Mouse (Mus musculus) adrenal gland, postnatal 14 days (tissue): ENCODE data around the gene Triobp. TPM values are rescaled to one million over a fixed set of nuclear protein-coding genes. Genes with fewer than 3 reads are reported as not detected.
"Not testable (repeated sequence)": the region's sequence is repeated elsewhere in the genome, so short reads cannot be mapped to it uniquely, and the experiment has no call there.

ENCODE experiments used
- DNase-seq: peaks from one replicate; pipeline ENCODE4 v3.0.0; 2021; ENCODE audit warnings: mixed read lengths
- total RNA-seq: library from RNA; stranded (reverse); gene quantifications from 2 replicates; pipeline ENCODE4 v1.2.3, GENCODE M21; 2021

Triobp gene
- total RNA-seq, 1 experiment from 2014 or later = 82.2 TPM

DNA sequence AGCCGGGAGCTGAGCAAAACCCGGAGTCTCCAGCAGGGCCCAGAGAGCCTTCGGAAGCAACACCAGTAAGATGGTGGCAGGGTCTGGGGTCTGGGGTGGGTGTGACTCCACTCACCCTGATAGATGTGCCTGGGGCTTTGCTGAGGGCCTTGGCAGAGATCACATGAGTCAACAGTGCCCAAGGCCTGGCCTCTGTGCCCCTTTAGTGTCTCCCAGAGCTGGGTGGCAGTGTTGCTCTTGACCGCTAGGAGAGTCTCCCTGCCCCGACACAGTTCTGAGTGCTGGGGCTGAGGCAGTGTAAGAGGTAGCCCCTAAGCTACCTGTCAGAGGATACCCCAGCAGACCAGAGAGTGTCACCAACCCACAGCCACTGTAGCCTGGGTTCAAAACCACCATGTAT is 54.0 kb downstream of the Triobp start:
- DNase-seq = peak; percentile 44

DNA sequence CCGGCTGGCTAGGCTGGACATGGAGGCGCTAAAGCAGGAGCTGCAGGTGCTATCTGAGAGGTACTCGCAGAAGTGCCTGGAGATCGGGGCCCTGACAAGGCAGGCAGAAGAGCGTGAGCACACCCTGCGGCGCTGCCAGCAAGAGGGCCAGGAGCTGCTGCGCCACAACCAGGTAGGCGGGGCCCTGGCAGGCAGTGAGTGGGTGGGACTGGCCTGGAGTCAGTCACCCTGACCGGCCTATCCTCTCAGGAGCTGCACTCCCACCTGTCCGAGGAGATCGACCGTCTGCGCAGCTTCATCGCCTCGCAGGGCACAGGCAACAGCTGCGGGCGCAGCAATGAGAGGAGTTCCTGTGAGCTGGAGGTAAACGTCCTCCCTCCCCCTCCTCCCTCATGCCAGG is 54.5 kb downstream of the Triobp start:
- DNase-seq = peak; percentile 84

DNA sequence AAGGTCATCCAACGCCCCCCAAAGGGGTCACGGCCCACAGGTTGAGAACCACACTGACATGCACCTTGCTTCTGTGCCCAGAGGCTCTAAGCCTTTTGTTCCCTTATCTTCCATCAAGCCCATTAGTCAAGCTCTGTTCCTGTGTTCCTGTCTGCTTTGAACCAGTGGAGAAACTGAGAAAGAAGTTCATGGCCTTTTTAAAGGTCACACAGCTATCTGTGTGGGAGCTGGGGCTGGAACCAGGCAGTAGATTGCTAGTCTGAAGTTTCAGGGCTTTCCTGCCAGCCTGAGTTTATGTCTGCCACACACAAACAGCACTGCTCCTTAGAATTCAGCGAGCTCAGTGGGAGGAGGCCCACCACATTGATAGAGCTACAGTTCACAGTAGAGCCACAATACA is 55.6 kb downstream of the Triobp start:
- DNase-seq = peak; percentile 26

DNA sequence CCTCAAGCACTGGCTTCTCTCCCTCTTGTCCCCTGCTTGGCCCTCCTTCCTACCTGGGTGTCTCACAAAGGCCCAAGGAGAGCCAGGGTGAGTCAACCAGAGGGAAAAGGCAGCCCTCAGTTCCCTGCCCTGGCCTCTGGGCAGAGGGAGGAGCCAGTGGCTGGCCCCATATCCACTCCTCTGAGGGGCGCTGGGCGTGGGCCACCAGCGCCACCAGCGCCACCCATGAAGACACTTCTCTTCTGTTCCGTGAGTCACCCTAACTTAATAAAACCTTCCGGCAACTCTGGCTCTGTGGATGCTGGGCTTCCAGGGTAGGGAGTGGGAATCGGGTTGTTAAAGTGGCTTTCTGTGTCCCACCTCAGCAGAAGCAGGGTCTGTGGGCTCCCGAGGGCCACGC is 58.1 kb downstream of the Triobp start:
- DNase-seq = peak; percentile 42

DNA sequence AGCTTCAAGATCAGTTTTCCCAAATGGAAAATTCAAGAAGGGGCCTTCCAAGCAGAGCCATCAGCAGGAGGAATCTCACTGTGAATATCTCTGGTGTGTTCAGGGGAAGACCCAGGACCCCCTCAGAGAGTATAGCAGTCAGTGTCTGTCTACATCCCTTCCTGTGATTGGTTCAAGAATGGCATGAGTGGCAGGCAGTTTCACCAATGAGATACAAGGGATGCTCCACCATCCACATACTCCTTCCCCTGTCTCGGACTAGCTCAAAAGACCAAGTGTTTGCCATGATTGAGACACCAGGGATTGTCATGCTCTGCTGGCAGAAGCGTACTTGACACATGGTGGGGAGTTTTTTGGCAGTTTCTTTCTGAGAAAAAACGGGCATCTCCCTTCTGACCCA is 59.1 kb downstream of the Triobp start:
- no peak for DNase-seq

DNA sequence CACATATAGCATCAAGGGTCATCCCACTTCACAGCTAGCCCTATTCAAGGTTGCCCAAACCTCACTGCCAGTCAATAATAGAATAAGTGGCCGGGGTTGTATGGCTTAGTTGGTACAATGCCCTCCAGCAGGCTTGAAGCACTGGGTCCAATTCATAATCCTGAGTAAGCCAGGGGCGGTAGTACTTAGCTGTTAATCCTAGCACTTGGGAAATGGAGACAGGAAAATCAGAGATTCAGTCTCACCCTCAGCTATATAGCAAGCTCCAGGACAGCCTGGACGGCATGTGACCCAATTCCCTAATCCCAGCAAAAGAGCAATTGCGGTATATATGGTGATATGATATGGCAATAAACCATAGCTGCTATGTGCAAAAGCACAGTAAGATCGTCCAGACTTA is 59.5 kb downstream of the Triobp start:
- no peak for DNase-seq

DNA sequence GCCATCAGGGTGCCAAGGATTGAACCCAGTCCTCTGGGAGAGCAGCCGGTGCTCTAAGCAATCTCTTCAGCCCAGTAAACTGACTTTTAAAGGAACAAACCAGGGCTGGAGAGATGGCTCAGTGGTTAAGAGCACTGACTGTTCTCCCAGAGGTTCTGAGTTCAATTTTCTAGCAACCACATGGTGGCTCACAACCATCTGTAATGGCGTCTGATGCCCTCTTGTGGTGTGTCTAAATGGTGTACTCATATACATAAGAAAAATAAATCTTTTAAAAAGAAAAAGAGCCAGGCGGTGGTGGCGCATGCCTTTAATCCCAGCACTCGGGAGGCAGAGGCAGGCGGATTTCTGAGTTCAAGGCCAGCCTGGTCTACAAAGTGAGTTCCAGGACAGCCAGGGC is 60.3 kb downstream of the Triobp start:
- not testable (repeated sequence) for DNase-seq

DNA sequence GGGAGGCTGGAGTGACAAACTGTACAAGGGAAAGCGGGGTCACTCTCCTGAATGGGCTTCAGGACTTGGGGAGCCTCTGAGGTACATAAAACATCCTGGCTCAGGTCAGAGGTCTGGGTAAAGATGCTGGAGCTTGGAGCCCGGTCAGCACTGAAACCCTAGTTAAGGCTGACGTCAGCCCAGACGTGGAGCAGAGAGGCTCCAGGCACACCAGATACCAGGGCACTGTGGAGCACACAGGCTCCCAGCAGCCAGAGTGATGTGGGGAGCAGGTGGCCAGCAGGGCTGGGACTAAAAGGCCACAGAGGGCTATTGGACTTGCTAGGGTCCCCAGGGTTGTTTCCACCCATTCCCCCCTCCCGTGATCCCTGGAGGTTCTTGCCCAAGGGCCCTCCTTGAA is 62.2 kb downstream of the Triobp start:
- no peak for DNase-seq

DNA sequence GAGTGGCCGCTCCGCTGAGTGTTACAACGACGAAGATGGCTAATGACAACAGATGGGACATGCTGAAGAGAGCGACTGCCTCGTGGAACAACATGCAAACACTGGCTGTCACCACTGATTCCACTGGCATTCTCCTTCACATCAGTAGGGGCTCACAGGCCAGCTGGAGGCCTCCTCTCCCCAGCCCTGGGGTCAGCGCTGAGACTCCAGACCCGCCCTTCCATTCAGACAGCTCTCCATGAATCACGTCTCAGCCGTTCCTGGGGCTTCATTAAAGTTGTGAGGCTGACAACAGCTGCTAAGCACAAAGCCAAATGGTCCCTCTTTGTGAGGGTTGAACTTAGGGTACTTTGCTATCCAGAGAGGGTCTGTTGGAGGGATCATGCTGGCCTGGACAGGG is 64.0 kb downstream of the Triobp start:
- no peak for DNase-seq

DNA sequence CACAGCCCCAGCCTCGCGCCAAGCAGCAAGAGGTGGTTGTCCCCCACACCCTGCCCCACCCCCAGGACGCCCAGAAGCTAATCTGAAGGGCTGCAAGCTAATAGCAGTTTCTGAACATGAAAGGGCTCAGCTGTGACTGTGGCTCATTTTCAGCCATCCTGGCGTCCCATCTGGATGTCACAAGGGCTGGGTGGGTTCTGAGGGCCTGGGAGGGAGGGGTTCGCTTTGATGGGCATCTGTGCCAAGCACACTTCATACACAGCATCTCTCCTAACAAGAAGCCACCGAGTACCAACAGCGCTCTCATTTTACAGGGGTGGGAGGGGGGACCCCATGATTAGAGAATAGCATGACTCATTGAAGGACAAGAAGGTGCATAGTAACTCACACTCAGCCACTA is 65.9 kb downstream of the Triobp start:
- no peak for DNase-seq

DNA sequence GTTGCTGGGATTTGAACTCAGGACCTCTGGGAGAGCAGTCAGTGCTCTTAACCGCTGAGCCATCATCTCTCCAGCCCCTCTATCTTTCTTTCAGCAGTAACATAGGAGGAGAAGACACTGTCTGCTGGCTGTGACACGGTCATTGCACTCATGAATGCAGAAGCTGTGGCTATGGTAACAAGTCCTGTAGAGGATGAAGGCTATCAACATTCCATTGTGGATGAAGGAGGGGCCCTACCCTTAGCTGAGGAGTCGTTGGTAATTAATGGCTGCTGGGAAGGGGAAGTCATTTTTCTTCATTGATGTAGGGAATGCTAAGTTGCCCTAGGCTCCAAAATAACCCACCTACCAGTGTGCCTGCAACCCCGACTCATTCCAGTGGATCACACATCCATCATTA is 70.7 kb downstream of the Triobp start:
- DNase-seq = no peak

DNA sequence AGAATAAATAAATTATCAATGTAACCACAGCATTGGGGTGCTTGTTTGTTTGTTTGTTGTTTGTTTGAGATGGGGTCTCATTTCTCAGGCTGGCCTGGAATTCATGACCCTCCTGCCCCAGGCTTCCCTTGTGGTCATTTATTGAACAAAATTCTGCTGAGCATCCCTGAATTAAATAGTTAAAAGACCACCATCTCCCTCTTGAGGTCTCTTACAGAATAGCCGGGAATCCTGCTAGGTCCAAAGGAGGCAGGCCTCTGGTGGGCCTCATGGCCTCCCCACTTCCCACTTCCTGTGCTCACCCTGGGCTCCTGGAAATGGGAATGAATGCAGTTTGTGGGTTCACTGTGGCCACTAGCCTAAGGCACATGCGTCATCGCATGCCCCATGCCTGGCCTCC is 71.4 kb downstream of the Triobp start:
- DNase-seq = no peak

DNA sequence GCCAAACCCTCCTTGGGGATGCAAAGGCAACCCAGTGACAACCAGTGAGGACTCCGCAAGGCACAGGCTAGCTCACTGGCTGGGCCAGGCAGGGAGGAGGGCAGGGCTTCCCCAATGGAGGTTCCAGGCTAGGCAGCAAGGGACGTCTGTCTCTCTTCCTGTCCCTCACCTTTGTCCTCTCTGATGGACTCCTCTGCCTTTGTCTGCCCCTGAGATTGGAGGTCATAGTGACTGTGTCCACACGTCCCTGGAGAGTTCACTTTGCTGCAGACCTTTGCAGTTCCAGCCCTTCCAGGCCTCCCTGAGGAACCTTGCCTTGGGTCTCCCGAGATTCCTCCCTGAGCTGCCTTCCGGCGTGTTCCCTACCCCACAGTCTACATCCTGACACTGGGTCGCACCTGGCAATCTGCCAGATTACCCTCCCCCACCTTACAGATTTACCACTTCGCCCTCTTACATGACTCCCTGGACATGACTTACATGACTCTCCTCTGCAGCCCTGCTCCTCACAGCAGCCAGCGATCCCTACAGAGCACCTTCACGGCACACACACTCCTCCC is 75.2 kb downstream of the Triobp start:
- peak; percentile 55 for DNase-seq

DNA sequence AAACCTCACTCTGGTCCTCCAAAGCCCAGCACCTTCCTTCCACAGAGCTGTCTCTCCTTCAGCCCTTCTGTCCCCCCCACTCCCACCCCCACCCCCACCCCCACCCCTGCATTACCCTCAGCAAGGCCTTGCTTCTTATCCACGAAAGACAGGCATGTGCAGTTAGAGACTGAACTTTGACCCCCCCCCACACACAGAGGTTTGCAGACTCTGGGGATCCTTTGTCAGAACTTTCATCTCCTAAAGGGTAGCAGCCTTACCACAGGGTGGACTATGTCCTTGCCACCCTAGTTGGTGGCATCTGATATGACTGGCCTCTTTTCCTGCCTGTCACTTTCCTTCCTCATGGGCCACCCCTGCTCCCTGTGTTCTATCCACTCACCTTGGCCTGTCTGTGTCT is 75.8 kb downstream of the Triobp start:
- DNase-seq = no peak

DNA sequence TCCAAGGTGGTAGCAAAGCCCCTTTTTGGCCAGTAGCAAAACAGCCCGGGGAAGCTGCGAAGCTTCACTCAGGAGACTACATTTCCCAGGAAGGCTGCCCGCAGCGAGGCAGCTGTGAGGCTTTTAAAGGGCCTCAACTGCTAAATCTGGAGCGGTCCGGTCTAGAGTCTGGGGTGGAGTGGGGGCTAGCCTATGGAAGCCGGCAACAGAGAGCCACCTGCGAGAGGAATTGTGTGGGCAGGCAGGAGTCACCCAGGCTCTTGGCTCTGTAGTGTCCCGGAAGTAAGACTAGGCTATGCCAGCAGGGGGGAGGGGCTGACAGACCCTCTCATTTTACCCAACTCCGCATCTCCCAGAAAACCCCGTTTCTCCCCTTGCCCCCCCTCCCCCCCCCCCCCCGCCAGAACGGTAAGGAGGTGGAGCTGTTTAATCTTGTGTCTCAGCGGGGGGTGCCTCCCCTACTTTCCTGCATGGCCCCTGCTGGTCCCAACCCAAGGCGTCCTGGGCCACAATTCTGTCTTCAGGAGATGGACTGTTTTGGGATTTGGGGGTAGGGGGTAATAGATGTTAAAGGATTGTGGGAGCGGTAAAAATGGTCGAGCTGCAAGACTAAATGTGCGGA is 78.3 kb downstream of the Triobp start:
- DNase-seq = no peak

DNA sequence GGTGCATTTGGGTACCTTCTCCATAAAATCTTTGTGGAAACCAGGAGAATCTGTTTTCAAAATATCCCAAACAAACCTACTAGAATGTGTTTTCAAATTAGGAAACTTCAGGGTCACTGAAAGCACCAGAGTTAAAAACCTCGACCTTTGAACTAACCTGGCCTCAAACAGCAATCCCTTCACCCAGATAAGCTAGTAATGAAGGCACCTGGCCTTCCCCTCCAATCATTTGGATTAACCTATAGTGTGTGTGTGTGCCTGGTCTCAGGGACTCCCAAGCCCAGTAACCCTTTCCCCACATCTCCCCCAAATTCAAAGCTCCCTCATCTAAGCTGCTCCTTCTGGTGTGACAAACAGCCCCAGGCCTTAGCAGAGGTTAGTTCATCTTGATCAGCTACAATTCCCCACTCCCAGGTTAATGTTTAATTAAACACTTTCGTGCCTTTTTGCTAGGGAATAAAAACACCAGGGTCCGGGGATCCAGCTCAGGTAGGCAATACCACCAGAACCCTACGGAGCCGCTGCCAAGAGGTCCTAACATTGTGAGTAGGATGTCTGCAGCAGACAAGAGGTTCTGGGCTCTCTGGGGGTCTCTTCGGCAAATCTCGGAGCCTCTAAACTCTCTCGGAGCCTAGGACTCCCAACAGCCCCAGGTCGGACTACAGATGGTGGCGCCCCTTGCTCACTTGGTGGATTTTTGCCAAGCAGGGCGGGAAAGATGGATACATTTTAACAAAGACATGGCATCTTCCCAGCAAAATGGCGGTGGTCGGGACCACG is 79.2 kb downstream of the Triobp start:
- DNase-seq = no peak

DNA sequence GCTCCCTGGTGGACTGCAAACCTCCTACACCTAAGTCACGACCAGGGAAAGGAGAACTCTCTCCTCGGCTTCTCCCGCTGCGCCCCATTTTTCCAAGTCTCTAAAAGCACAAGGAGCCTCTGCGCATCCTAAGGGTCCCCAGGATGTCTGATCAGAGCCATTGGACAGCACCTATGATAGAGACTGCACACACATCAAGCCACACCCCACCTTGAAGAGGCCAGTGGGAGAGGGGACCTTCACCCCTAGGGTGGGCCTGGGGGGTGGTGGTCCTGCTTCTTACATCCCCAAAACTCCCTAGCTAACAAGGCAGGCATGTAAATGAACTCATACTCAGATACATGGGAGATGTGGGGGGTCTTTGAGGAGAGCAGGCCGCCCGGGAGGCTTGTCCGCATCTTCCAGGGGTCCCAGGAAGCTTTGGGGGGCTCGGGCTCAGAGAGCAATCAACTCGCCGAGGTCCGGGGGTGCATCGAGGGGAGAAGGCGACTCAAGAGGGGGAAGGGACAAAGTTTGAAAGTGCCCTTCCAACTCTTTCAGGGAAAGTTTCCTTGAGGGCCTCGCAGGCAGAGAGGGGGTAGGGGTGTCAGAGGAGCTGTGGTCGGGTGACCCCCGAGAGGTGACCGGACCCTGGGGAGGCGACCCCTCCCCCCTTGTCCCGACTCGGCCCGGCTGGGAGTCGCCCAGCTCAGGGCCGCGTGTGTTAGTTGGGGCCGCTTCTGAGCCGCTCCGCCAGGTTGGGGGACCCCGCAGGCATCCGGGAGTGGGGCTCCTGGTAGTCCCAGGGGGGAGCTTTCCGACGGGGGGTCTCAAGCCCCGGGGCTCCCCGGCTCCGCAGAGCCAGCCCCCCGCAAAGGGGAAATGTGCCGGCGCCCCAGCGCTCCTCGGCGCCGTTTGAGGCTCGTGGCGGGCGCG is 80.0 kb downstream of the Triobp start:
- DNase-seq = peak; percentile 67

DNA sequence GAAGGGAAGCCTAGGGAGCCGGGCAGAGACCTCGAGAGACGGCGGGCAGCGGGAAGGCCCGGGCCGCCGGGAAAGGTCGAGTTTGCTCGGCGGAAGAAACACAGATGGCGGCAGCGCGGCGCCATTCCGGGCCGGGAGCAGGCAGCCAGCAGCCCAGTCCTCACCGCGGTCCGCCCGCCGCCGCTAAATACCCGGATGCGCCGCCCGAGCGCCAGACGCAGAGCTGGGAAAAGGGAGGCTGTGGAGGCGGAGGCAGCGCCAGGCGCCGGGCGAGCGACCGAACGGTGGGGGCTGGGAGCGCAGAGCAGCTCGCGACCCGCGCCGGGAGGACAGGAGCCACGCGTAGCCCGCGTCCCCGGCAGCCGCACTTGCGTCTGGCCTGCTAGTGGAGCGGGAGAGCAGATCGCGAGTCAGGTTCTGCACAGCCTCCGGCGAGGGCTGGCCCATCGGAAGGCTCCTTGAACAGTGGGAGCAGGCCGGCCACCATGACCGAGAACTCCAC is 80.8 kb downstream of the Triobp start, which contains the start of gene H1f0:
TSS of gene H1f0 (plus strand) at position 214 of the 502 bp plus-strand sequence.
- DNase-seq = peak; percentile 98

DNA sequence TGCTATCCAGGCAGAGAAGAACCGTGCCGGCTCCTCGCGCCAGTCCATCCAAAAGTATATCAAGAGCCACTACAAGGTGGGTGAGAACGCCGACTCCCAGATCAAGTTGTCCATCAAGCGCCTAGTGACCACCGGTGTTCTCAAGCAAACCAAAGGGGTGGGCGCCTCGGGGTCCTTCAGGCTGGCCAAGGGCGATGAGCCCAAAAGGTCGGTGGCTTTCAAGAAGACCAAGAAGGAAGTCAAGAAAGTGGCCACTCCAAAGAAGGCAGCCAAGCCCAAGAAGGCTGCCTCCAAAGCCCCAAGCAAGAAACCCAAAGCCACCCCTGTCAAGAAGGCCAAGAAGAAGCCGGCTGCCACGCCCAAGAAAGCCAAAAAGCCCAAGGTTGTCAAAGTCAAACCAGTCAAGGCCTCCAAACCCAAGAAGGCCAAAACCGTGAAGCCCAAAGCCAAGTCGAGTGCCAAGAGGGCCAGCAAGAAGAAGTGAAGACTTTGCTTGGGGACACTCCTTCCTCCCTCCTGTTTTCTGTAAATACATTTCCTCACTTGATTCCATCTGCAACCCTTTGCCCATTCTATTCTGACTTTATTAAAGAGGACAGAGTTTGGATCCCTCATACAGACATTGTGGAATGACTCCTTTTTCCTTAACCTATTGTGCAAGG is 81.4 kb downstream of the Triobp start:
- DNase-seq = peak; percentile 44

DNA sequence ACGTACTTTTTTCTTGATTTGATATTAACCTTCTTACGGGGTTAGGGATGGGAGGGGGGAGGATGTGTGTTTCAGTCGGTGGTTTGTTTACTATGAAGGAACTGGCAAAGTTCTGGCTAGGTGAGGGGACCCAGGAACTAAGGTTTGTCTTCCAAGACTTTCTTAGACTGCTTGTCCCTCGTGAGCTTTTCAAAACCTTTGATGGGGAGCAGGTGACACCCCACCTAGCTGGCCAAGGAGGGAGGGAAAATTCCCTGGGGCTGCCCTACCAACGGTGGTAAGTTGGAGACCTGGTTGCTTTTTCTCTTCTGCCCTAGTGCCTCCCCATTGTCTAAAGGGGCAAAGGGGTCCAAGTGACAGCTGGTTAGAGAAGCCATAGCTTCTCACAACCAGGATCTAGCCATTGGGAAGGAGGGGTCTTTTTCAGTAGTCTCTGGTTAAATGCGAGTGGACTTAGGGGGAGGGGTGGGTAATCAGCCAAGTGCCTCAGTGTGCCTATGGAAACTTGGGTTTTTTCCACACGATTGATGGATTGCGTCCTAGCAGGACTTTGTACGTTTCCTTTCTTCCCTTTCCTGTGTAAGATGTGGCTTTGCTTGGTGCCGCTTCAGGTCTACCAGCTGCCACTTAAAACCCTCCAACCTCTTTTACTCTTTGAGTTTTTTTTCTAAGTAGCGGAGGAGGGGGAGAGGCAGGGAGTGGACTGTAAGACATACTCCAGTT is 82.2 kb downstream of the Triobp start:
- no peak for DNase-seq
